In genomic region chr10:96881212-96881611, GRCm38 (mm10) we compare ENCODE assay signal across 22 mouse cellular contexts.
DNase-seq lines count a peak whose midpoint lies in the region; ATAC-seq and TF ChIP-seq lines count a peak whose summit lies in the region.
"Had no signal": no experiment of that assay in that cellular context is flagged by ENCODE, and none has a peak within 500 bp of the region (broad histone marks: within the 10 kb centered on the region; RNA-seq: fewer than 3 reads in every experiment).

No protein-coding gene starts in this region.

- H3K27ac ChIP-seq in forebrain, embryonic 13.5 days: 0 out of 2 replicates have a peak overlapping the region, but pooled peaks have one; percentile 14
- H3K27ac ChIP-seq in forebrain, postnatal 0 days (ENCODE audit: low read depth, low read length): no peak overlapping the region
- peak overlapping the region; percentile 21; the same call in 1 of the 2 replicates for H3K27ac ChIP-seq in heart, embryonic 12.5 days (ENCODE audit: poor library complexity, severe bottlenecking)
- H3K27ac ChIP-seq in heart, embryonic 10.5 days: no peak overlapping the region
- H3K27ac ChIP-seq in hindbrain, embryonic 10.5 days: peak overlapping the region; percentile 75
- H3K27ac ChIP-seq in hindbrain, postnatal 0 days: no peak overlapping the region
- H3K27ac ChIP-seq in midbrain, embryonic 11.5 days (ENCODE audit: low read depth, low read length): no peak overlapping the region
- H3K27ac ChIP-seq in midbrain, postnatal 0 days (ENCODE audit: low read depth, low read length): no peak overlapping the region
- H3K27ac ChIP-seq: embryonic facial prominence, embryonic 12.5 days had no signal

- H3K27me3 ChIP-seq in forebrain, embryonic 13.5 days: no peaks in the 10 kb centered on the region
- no peaks in the 10 kb centered on the region for H3K27me3 ChIP-seq in forebrain, postnatal 0 days (ENCODE audit: insufficient read depth, low read length)
- H3K27me3 ChIP-seq in heart, embryonic 12.5 days (replicated peaks): no peaks in the 10 kb centered on the region
- H3K27me3 ChIP-seq in heart, embryonic 10.5 days (ENCODE audit: insufficient read depth, poor library complexity, severe bottlenecking): no peaks in the 10 kb centered on the region
- no peaks in the 10 kb centered on the region for H3K27me3 ChIP-seq in hindbrain, embryonic 10.5 days (ENCODE audit: insufficient read depth, poor library complexity, severe bottlenecking)
- H3K27me3 ChIP-seq in hindbrain, postnatal 0 days (ENCODE audit: insufficient read depth, low read length): no peaks in the 10 kb centered on the region
- H3K27me3 ChIP-seq in midbrain, embryonic 11.5 days (ENCODE audit: control insufficient read depth, insufficient read depth, low read length): no peaks in the 10 kb centered on the region
- no peaks in the 10 kb centered on the region for H3K27me3 ChIP-seq in midbrain, postnatal 0 days (ENCODE audit: insufficient read depth, low read length)
- H3K27me3 ChIP-seq: embryonic facial prominence, embryonic 12.5 days had no signal

- H3K9ac ChIP-seq in forebrain, embryonic 13.5 days: no peak overlapping the region
- H3K9ac ChIP-seq in forebrain, postnatal 0 days: no peak overlapping the region
- H3K9ac ChIP-seq in heart, embryonic 12.5 days: no peak overlapping the region
- H3K9ac ChIP-seq in hindbrain, postnatal 0 days (replicated peaks; ENCODE audit: low read length): no peak overlapping the region
- H3K9ac ChIP-seq in midbrain, embryonic 11.5 days (ENCODE audit: low read length): no peak overlapping the region
- H3K9ac ChIP-seq in midbrain, postnatal 0 days (replicated peaks; ENCODE audit: low read length, poor library complexity, severe bottlenecking): no peak overlapping the region
- H3K9ac ChIP-seq: embryonic facial prominence, embryonic 12.5 days had no signal

- no peaks in the 10 kb centered on the region for H3K36me3 ChIP-seq in forebrain, embryonic 13.5 days (ENCODE audit: poor library complexity, severe bottlenecking)
- no peaks in the 10 kb centered on the region for H3K36me3 ChIP-seq in forebrain, postnatal 0 days (ENCODE audit: insufficient read depth)
- H3K36me3 ChIP-seq in heart, embryonic 12.5 days: no peaks in the 10 kb centered on the region
- no peaks in the 10 kb centered on the region for H3K36me3 ChIP-seq in heart, embryonic 10.5 days
- H3K36me3 ChIP-seq in hindbrain, embryonic 10.5 days: no peaks in the 10 kb centered on the region
- H3K36me3 ChIP-seq in hindbrain, postnatal 0 days (ENCODE audit: insufficient read depth, low read length): no peaks in the 10 kb centered on the region
- no peaks in the 10 kb centered on the region for H3K36me3 ChIP-seq in midbrain, embryonic 11.5 days (ENCODE audit: control insufficient read depth, insufficient read depth, low read length)
- no peaks in the 10 kb centered on the region for H3K36me3 ChIP-seq in midbrain, postnatal 0 days (ENCODE audit: insufficient read depth, low read length)
- H3K36me3 ChIP-seq: embryonic facial prominence, embryonic 12.5 days; G1E had no signal

- H3K4me1 ChIP-seq in forebrain, embryonic 13.5 days: peaks cover 15% of the 10 kb centered on the region
- peaks cover 5% of the 10 kb centered on the region; the same call in 1 of the 2 replicates for H3K4me1 ChIP-seq in forebrain, postnatal 0 days (ENCODE audit: insufficient read depth)
- H3K4me1 ChIP-seq in heart, embryonic 12.5 days (replicated peaks): 0 out of 2 replicates have a peak, but pooled peaks cover 5% of the 10 kb centered on the region
- H3K4me1 ChIP-seq in heart, embryonic 10.5 days: no peaks in the 10 kb centered on the region
- peaks cover 16% of the 10 kb centered on the region for H3K4me1 ChIP-seq in hindbrain, embryonic 10.5 days (replicated peaks)
- no peaks in the 10 kb centered on the region for H3K4me1 ChIP-seq in hindbrain, postnatal 0 days (ENCODE audit: insufficient read depth, low read length)
- peaks cover 4% of the 10 kb centered on the region; the same call in 1 of the 2 replicates for H3K4me1 ChIP-seq in midbrain, embryonic 11.5 days (ENCODE audit: control insufficient read depth, insufficient read depth, low read length)
- no peaks in the 10 kb centered on the region for H3K4me1 ChIP-seq in midbrain, postnatal 0 days (ENCODE audit: insufficient read depth, low read length)
- H3K4me1 ChIP-seq: embryonic facial prominence, embryonic 12.5 days had no signal

- WGBS in forebrain, embryonic 13.5 days: 58% methylated on average over 5 of the region's 5 CpGs
- 47% methylated on average over 5 of the region's 5 CpGs for WGBS in forebrain, postnatal 0 days
- 78% methylated on average over 5 of the region's 5 CpGs for WGBS in heart, embryonic 12.5 days
- WGBS in heart, embryonic 10.5 days: 81% methylated on average over 5 of the region's 5 CpGs
- 77% methylated on average over 5 of the region's 5 CpGs for WGBS in hindbrain, embryonic 10.5 days
- WGBS in hindbrain, postnatal 0 days: 75% methylated on average over 5 of the region's 5 CpGs
- 79% methylated on average over 5 of the region's 5 CpGs for WGBS in midbrain, embryonic 11.5 days
- 52% methylated on average over 5 of the region's 5 CpGs for WGBS in midbrain, postnatal 0 days

- DNase-seq in forebrain, postnatal 0 days: no peak
- no peak for DNase-seq in heart, embryonic 10.5 days (ENCODE audit: low spot score)
- no peak for DNase-seq in hindbrain, embryonic 10.5 days (ENCODE audit: low spot score)
- no peak for DNase-seq in hindbrain, postnatal 0 days (ENCODE audit: low spot score)
- DNase-seq in midbrain, embryonic 11.5 days (ENCODE audit: low spot score, missing footprints): peak; percentile 76
- DNase-seq in midbrain, postnatal 0 days (ENCODE audit: low spot score): no peak
- DNase-seq: adrenal gland, adult 8-10 months; adrenal gland, postnatal 36 days; B cell, adult 2 months; cerebellum, adult 11 months; cerebellum, adult 9-10 months; gastrocnemius, postnatal 36 days; heart, adult 11 months; heart, postnatal 36 days; kidney, adult 11 months; kidney, adult 9 months had no signal

- no peak overlapping the region for H3K4me3 ChIP-seq in forebrain, embryonic 13.5 days
- H3K4me3 ChIP-seq in forebrain, postnatal 0 days (ENCODE audit: low read depth, low read length): no peak overlapping the region
- H3K4me3 ChIP-seq in heart, embryonic 12.5 days: no peak overlapping the region
- H3K4me3 ChIP-seq in heart, embryonic 10.5 days: no peak overlapping the region
- no peak overlapping the region for H3K4me3 ChIP-seq in hindbrain, embryonic 10.5 days
- H3K4me3 ChIP-seq in hindbrain, postnatal 0 days (ENCODE audit: low read length): no peak overlapping the region
- no peak overlapping the region for H3K4me3 ChIP-seq in midbrain, embryonic 11.5 days (ENCODE audit: low read depth, low read length)
- no peak overlapping the region for H3K4me3 ChIP-seq in midbrain, postnatal 0 days (ENCODE audit: low read depth, low read length)
- H3K4me3 ChIP-seq: embryonic facial prominence, embryonic 12.5 days had no signal

- no peak for TF ChIP-seq CTCF in forebrain, postnatal 0 days (IDR thresholded peaks at IDR 0.05; ENCODE audit: low read depth)
- TF ChIP-seq CTCF in hindbrain, postnatal 0 days (IDR thresholded peaks at IDR 0.05; ENCODE audit: low read depth): no peak
- TF ChIP-seq CTCF in midbrain, postnatal 0 days (IDR thresholded peaks at IDR 0.05): no peak

- no peaks in the 10 kb centered on the region; the same call in 1 of the 2 replicates for H3K9me3 ChIP-seq in forebrain, embryonic 13.5 days (replicated peaks)
- H3K9me3 ChIP-seq in forebrain, postnatal 0 days (ENCODE audit: low read length): no peaks in the 10 kb centered on the region
- H3K9me3 ChIP-seq in heart, embryonic 12.5 days (replicated peaks): no peaks in the 10 kb centered on the region
- H3K9me3 ChIP-seq in heart, embryonic 10.5 days: no peaks in the 10 kb centered on the region
- H3K9me3 ChIP-seq in hindbrain, embryonic 10.5 days: no peaks in the 10 kb centered on the region
- no peaks in the 10 kb centered on the region for H3K9me3 ChIP-seq in hindbrain, postnatal 0 days (ENCODE audit: low read length)
- H3K9me3 ChIP-seq in midbrain, embryonic 11.5 days (ENCODE audit: control insufficient read depth, low read length): no peaks in the 10 kb centered on the region
- no peaks in the 10 kb centered on the region for H3K9me3 ChIP-seq in midbrain, postnatal 0 days (ENCODE audit: low read length)
- H3K9me3 ChIP-seq: embryonic facial prominence, embryonic 12.5 days had no signal

- no peak overlapping the region for H3K4me2 ChIP-seq in forebrain, embryonic 13.5 days
- no peak overlapping the region for H3K4me2 ChIP-seq in forebrain, postnatal 0 days (ENCODE audit: low read depth)
- no peak overlapping the region for H3K4me2 ChIP-seq in heart, embryonic 12.5 days
- no peak overlapping the region for H3K4me2 ChIP-seq in hindbrain, postnatal 0 days (ENCODE audit: low read depth, low read length)
- no peak overlapping the region for H3K4me2 ChIP-seq in midbrain, embryonic 11.5 days
- no peak overlapping the region for H3K4me2 ChIP-seq in midbrain, postnatal 0 days (ENCODE audit: low read depth, low read length, poor library complexity, severe bottlenecking)
- H3K4me2 ChIP-seq: embryonic facial prominence, embryonic 12.5 days had no signal

- peak; percentile 52 for ATAC-seq in forebrain, embryonic 13.5 days
- ATAC-seq in forebrain, postnatal 0 days: no peak
- ATAC-seq in heart, embryonic 12.5 days (ENCODE audit: insufficient number of reproducible peaks, low FRiP score): no peak
- ATAC-seq in hindbrain, postnatal 0 days: no peak
- ATAC-seq in midbrain, embryonic 11.5 days (ENCODE audit: low FRiP score): 0 out of 2 replicates have a peak, but pooled peaks have one; percentile 52
- no peak for ATAC-seq in midbrain, postnatal 0 days (ENCODE audit: low FRiP score)
- ATAC-seq: CD4-positive, CD25-positive, alpha-beta regulatory T cell, adult 4 months; hindbrain, embryonic 16.5 days had no signal

Comparison
In these comparisons a context has a peak if more than half of its experiments do, and no peak if none do; other contexts are left out.
1. ATAC-seq: peak in forebrain, embryonic 13.5 days (single experiment) and midbrain, embryonic 11.5 days (single experiment); none in forebrain, postnatal 0 days (single experiment), heart, embryonic 12.5 days (single experiment), hindbrain, postnatal 0 days (single experiment) and midbrain, postnatal 0 days (single experiment).
2. H3K27ac ChIP-seq: peak in forebrain, embryonic 13.5 days (single experiment), heart, embryonic 12.5 days (single experiment) and hindbrain, embryonic 10.5 days (single experiment); none in forebrain, postnatal 0 days (single experiment), heart, embryonic 10.5 days (single experiment), hindbrain, postnatal 0 days (single experiment), midbrain, embryonic 11.5 days (single experiment) and midbrain, postnatal 0 days (single experiment).